Mouse (Mus musculus) embryonic facial prominence, embryonic 12.5 days (tissue): ENCODE results near the gene Osbpl5. TPM values are rescaled to one million over a fixed set of nuclear protein-coding genes. Genes with fewer than 3 reads are reported as not detected.

Source experiments
- ATAC-seq: fragments of 200-750 bp; cut with Nextera tagmentation; 2 replicates; pipeline ENCODE4 v1.8.0; 2017; ENCODE audit not compliant: insufficient number of reproducible peaks, insufficient read depth, low FRiP score, low TSS enrichment
- H3K27ac ChIP-seq: fragments of 300-500 bp; sonication (generic); 2 replicates; pipeline ENCODE4 v1.5.1; 2016; ENCODE audit warnings: mild to moderate bottlenecking
- H3K27me3 ChIP-seq: fragments of 300-500 bp; sonication (generic); 2 replicates; pipeline ENCODE4 v1.6.1; 2016; ENCODE audit warnings: mild to moderate bottlenecking, moderate library complexity
- H3K36me3 ChIP-seq: fragments of 300-500 bp; sonication (generic); 2 replicates; pipeline ENCODE4 v1.6.1; 2016; ENCODE audit warnings: mild to moderate bottlenecking
- H3K4me1 ChIP-seq: fragments of 300-500 bp; sonication (generic); 2 replicates; pipeline ENCODE4 v1.6.1; 2016
- H3K4me2 ChIP-seq: fragments of 300-500 bp; sonication (generic); replicated peaks from 2 replicates; pipeline ENCODE4 v1.6.1; 2016; ENCODE audit warnings: mild to moderate bottlenecking, moderate library complexity
- H3K4me3 ChIP-seq: fragments of 300-500 bp; sonication (generic); 2 replicates; pipeline ENCODE4 v1.5.1; 2016; ENCODE audit warnings: mild to moderate bottlenecking
- H3K9ac ChIP-seq: fragments of 300-500 bp; sonication (generic); 2 replicates; pipeline ENCODE4 v1.6.1; 2016; ENCODE audit warnings: mild to moderate bottlenecking, moderate library complexity
- H3K9me3 ChIP-seq: fragments of 300-500 bp; sonication (generic); 2 replicates; pipeline ENCODE4 v1.6.1; 2016; ENCODE audit warnings: mild to moderate bottlenecking, moderate library complexity
- whole genome bisulfite sequencing: fragments of 180-500 bp; shearing (Covaris S2); methylation state at CpG from one replicate; pipeline ENCODE4 v1.1.7; 2016; 5-methylcytosine and 5-hydroxymethylcytosine counted together
- polyA plus RNA-seq: library from polyadenylated mRNA; unstranded; fragments of >200 nt; fragmentation: Nextera tagmentation; extraction: Ambion mirVana; gene quantifications from 2 replicates; pipeline ENCODE4 v1.2.1, GENCODE M21; 2016

Osbpl5 gene
- polyA plus RNA-seq, 1 experiment from 2014 or later = 35.6 TPM

DNA sequence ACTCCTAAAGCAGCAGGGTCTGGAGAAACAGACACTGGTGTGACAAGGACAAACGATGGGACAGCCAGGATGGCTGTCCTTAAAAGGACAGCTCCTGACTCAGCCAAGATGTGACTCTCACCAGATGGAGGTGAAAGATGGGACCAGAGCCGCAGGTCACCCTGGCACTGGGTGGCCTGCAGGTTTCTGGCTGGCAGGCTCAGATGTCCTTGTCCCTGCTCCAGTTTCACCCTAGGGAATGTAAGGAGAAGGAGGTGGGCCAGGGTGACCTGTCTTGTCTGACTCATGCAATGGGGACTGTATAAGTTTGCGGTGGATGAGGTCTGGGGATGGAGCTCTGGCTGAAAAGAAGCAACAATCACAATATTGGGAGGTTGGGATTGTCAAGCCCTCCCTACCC is 4.2 kb downstream of the Osbpl5 start:
- Histone ChIP-seq H3K9me3 (no peaks in the 10 kb centered on the region), H3K9ac (no peak overlapping the region), H3K4me2 (no peak overlapping the region), H3K4me3 (no peak overlapping the region), H3K27ac (no peak overlapping the region), H3K4me1 (peaks cover 17% of the 10 kb centered on the region), H3K36me3 (no peaks in the 10 kb centered on the region), H3K27me3 (peaks cover 19% of the 10 kb centered on the region)
- 87% methylated on average over 3 of the region's 3 CpGs for WGBS
- ATAC-seq = no peak

DNA sequence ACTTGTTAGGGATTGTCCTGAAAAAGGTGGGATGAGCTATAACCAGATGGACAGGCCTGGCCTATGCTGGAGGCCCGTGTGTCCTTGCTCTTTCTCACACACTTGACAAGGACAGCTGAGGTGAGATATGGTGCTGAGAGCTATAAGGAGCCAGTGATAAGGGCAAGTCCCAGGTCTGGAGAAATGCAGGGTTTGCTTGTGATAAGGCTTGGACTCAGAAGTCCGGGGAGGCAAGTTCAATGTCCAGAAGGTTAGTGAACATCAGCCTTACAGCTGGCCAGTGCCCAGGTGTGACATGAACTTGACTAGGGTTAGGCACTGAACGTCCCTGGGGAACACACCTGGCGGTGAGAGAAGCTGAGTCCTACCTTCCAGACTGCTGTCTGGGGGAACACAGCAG is 4.7 kb downstream of the Osbpl5 start:
- H3K4me2 ChIP-seq = no peak overlapping the region
- H3K27ac ChIP-seq = no peak overlapping the region
- H3K4me3 ChIP-seq = no peak overlapping the region
- 63% methylated on average over 4 of the region's 4 CpGs for WGBS
- no peak for ATAC-seq
- no peaks in the 10 kb centered on the region for H3K36me3 ChIP-seq
- no peaks in the 10 kb centered on the region for H3K9me3 ChIP-seq
- peaks cover 19% of the 10 kb centered on the region for H3K27me3 ChIP-seq
- H3K4me1 ChIP-seq = peaks cover 13% of the 10 kb centered on the region
- H3K9ac ChIP-seq = no peak overlapping the region

DNA sequence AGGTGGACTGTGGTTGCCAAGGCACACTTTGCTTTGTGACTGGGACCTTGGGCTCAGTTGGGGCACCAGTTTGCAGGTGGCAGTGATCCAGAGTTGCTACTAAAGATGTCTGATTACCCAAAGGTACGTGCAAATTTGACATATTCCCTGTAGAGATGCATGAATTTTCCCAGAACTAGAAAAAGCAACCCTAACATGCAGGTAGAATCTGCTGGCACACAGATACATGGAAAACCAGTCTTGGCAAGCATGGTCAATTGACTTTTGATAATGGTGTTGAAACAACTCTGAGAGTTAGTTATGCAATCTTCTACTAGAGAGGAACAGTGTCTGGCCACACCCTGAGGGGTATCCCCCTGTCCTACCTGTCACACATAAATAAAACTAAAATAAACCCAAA is 5.4 kb downstream of the Osbpl5 start:
- Histone ChIP-seq H3K27me3 (peaks cover 18% of the 10 kb centered on the region), H3K4me3 (no peak overlapping the region), H3K9ac (no peak overlapping the region), H3K4me2 (no peak overlapping the region), H3K9me3 (no peaks in the 10 kb centered on the region), H3K36me3 (no peaks in the 10 kb centered on the region), H3K27ac (no peak overlapping the region), H3K4me1 (peaks cover 8% of the 10 kb centered on the region)
- 70% methylated on average over 1 of the region's 1 CpGs for WGBS
- ATAC-seq = no peak

DNA sequence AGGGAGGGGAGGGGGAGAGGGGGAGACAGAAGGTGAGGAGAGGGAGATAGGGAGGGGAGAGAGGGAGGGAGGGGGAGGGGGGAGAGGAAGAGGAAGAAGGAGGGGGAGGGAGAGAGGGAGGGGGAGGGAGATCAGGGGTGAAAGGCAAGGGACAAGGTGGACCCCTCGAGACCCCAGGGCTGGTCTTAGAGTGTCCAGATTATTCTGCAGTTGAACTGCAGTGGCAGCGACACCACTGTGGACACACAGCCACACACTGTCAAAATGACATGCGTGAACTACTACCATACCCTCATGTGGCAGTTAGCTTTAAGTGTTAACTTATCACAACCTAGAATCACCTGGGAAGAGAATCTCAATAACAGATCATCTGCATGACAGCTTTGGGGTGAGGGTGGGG is 7.7 kb downstream of the Osbpl5 start:
- H3K27ac ChIP-seq = no peak overlapping the region
- no peaks in the 10 kb centered on the region for H3K9me3 ChIP-seq
- H3K36me3 ChIP-seq = no peaks in the 10 kb centered on the region
- ATAC-seq = no peak
- WGBS = 55% methylated on average over 3 of the region's 3 CpGs
- peaks cover 7% of the 10 kb centered on the region for H3K4me1 ChIP-seq
- H3K4me2 ChIP-seq = peak overlapping the region; percentile 44; the same call in 1 of the 2 replicates
- no peak overlapping the region for H3K4me3 ChIP-seq
- H3K9ac ChIP-seq = no peak overlapping the region; the same call in 1 of the 2 replicates
- H3K27me3 ChIP-seq = no peaks in the 10 kb centered on the region

DNA sequence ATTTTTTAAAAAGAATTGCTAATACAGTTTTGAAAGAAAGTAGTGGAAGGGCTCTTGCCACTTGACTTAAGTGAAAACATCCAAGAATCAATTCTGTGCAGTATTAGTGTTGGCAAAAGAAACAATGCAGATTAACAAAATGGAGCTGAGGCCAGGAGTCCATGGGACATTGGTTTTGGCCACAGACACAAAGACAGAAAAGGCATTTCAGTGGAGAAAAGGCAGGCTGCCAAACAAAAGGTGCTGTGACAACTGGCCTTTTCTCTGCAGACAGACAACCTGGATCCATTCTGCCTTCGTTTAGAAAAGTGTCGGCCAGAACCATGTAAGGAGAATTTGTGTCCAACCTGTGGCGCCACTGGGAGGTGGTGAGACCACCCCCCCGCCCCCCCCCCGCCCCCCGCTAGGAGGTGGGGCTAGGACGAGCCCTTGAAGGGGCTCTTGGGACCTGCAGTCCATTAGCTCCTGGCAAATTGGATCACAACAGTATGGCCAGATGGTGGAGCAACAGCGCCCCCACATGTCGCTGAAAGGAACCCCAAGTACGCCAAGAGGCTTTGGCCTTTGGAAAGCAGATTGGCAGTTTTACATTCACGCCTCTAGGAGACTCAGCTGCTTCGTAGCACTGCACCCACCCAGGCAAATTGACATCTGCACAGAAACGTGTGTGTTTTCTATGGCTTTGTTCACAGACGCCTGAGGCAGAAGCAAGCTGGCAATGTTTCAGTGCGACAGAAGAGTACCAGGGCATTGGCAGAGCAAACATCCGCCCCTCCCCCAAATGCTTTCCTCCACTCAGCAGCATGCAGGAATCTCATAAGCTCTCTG is 8.5 kb downstream of the Osbpl5 start:
- H3K27ac ChIP-seq = peak overlapping the region; percentile 41; the same call in 1 of the 2 replicates
- peak overlapping the region; percentile 13; the same call in 1 of the 2 replicates for H3K4me3 ChIP-seq

DNA sequence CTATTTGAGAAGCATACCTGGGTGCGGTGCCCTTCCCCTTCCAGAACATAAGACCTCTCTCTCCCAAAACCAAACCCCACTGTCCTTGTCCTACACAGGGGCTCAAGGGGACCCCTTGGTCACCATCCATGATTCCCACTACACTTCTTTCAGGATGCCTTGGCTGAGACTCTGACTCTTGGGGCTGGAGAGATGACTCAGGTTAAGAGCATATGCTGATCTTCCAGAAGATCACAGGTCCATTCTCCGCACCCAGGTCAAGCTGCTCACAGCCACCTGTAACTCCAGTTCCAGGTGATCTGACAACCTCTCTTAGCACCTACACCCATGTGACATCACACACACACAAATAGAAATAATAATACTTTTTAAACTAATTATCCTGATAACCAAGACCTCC is 16.1 kb downstream of the Osbpl5 start:
- WGBS = 16% methylated on average over 2 of the region's 2 CpGs
- H3K27ac ChIP-seq = peak overlapping the region; percentile 59; the same call in 1 of the 2 replicates

More for the DNA sequence above, 8.5 kb downstream of the Osbpl5 start:
- H3K4me2 ChIP-seq = peak overlapping the region; percentile 44
- H3K36me3 ChIP-seq = no peaks in the 10 kb centered on the region
- no peaks in the 10 kb centered on the region for H3K27me3 ChIP-seq
- H3K9ac ChIP-seq = peak overlapping the region; percentile 40; the same call in 1 of the 2 replicates
- peak; percentile 32; the same call in 1 of the 2 replicates for ATAC-seq
- H3K9me3 ChIP-seq = no peaks in the 10 kb centered on the region
- H3K4me1 ChIP-seq = peaks cover 7% of the 10 kb centered on the region
- WGBS = 4% methylated on average over 16 of the region's 16 CpGs

DNA sequence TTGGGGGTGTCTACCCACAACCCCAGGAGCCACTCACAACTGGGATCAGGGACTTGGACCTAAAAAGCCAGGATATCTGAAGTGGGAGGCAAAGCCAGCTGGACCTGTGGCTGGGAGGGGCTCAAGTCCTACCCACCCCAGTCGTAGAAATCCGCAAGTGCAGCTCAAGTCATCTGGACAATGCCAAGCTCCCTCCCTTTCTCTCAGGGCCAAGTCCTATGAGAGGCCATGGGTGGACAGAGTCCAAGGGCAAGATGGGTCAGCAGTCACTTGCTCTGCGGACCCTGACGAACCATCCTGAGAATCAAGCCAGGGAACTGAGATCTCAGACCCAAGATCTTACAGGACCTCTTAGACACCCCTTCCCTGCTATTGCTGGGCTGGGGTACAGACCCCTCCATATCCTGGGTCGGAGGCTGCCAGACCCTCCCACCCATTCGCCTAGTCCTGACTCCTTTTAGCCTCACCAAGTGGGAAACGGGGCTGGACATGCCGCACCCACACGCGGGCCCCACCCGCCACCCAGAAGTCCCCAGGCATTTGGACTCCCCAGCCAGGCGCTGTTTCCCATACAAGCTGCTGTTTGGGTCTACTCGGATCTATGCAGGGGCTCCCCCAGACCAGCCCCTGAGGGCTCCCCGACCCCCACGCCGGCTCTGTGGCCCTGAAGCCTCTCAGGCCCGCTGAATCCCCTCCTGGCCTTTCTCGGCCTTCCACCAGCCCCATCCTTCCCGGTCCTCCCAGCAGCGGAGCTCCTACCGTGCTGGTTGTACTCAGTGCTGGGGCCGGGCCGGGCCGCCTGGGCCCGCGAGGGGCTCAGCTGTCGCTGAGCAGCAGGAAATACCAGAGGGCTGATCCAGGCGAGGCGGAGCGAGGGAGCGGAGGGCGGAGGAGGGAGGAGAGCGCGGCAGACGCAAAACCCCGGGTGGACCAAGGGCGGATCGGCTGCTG is 17.0 kb downstream of the Osbpl5 start:
- no peaks in the 10 kb centered on the region for H3K27me3 ChIP-seq
- peak; percentile 92 for ATAC-seq
- H3K4me3 ChIP-seq = peak overlapping the region; percentile 67
- peak overlapping the region; percentile 87 for H3K9ac ChIP-seq
- H3K36me3 ChIP-seq = no peaks in the 10 kb centered on the region
- H3K4me2 ChIP-seq = peak overlapping the region; percentile 78
- H3K4me1 ChIP-seq = peaks cover 24% of the 10 kb centered on the region
- H3K27ac ChIP-seq = peak overlapping the region; percentile 59
- WGBS = 3% methylated on average over 38 of the region's 38 CpGs
- no peaks in the 10 kb centered on the region for H3K9me3 ChIP-seq

More for the DNA sequence above, 16.1 kb downstream of the Osbpl5 start:
- H3K9ac ChIP-seq = peak overlapping the region; percentile 87
- no peak for ATAC-seq
- H3K36me3 ChIP-seq = no peaks in the 10 kb centered on the region
- H3K9me3 ChIP-seq = no peaks in the 10 kb centered on the region
- no peaks in the 10 kb centered on the region for H3K27me3 ChIP-seq
- peak overlapping the region; percentile 67 for H3K4me3 ChIP-seq
- peak overlapping the region; percentile 78 for H3K4me2 ChIP-seq
- peaks cover 24% of the 10 kb centered on the region for H3K4me1 ChIP-seq

DNA sequence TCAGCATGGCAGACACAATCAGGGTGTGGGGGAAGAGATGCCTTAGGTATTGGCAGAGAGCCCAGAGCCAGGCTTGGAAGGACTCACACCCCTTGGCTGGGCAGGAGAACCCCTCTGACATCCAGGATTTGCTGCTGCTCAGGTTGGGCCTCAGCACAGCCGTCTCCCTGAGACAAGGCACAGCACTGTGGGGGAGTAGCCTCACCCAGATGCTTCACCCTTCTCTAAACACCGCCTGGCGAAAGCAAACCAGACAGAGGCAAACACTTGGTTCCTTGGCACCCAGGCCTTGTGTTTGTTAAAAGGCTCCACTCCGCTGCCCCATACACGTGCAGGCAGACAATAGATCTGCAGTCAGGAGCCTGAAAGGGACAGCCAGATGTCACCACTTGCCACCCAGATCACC is 18.2 kb downstream of the Osbpl5 start:
- WGBS = 51% methylated on average over 5 of the region's 5 CpGs
- Histone ChIP-seq H3K36me3 (no peaks in the 10 kb centered on the region), H3K4me2 (peak overlapping the region; percentile 78), H3K27ac (peak overlapping the region; percentile 24; the same call in 1 of the 2 replicates), H3K9ac (peak overlapping the region; percentile 87; the same call in 1 of the 2 replicates), H3K4me1 (peaks cover 24% of the 10 kb centered on the region), H3K4me3 (peak overlapping the region; percentile 67), H3K27me3 (no peaks in the 10 kb centered on the region), H3K9me3 (no peaks in the 10 kb centered on the region)
- no peak for ATAC-seq

DNA sequence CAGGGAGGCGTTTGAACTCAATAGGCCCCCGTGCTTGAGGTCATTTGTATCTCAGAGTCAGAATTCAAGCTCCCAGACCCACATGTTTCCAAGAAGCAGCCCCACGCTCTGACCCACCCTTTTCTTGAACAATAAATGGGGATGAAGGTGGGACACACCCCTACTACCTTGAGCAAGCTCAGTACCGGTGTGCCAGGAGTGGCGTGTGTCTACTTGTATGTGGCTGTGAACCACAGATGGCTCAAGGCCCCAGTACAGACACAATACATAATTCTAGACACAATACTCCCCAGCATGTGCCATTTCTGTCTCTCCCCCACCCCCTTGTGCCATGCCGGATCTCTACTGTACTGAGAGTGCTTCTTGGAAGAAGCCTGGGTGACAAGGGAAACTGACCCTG is 18.6 kb downstream of the Osbpl5 start:
- no peaks in the 10 kb centered on the region for H3K36me3 ChIP-seq
- peak overlapping the region; percentile 67 for H3K4me3 ChIP-seq
- peaks cover 24% of the 10 kb centered on the region for H3K4me1 ChIP-seq
- no peak for ATAC-seq
- peak overlapping the region; percentile 78 for H3K4me2 ChIP-seq
- 68% methylated on average over 6 of the region's 6 CpGs for WGBS
- H3K27me3 ChIP-seq = no peaks in the 10 kb centered on the region
- H3K9me3 ChIP-seq = no peaks in the 10 kb centered on the region
- H3K9ac ChIP-seq = 0 out of 2 replicates have a peak overlapping the region, but pooled peaks have one; percentile 87
- H3K27ac ChIP-seq = no peak overlapping the region

DNA sequence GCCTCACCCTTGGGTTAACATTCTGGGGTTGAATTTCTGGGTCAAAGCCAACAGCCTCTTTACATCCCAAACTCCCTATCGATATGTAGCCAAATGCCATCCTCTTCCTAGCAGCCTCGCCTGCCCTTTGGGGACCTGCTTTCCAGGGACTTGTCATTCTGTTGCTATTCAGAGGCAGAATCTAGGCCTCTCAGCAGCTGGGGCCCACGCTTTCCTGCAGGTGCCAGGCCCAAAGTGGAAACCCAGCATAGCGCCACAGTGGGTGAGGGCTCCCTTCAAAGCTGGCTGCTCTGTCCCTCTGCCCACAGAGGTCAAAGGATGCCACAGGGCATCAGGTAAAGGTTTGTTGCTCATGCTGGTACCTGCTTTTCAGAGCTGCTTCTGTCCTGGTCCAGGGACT is 23.0 kb downstream of the Osbpl5 start:
- H3K4me1 ChIP-seq = peaks cover 11% of the 10 kb centered on the region
- no peaks in the 10 kb centered on the region for H3K36me3 ChIP-seq
- WGBS = 88% methylated on average over 4 of the region's 4 CpGs
- no peak overlapping the region for H3K9ac ChIP-seq
- ATAC-seq = no peak
- H3K4me2 ChIP-seq = no peak overlapping the region
- no peaks in the 10 kb centered on the region for H3K9me3 ChIP-seq
- no peaks in the 10 kb centered on the region for H3K27me3 ChIP-seq
- no peak overlapping the region for H3K4me3 ChIP-seq
- H3K27ac ChIP-seq = no peak overlapping the region

DNA sequence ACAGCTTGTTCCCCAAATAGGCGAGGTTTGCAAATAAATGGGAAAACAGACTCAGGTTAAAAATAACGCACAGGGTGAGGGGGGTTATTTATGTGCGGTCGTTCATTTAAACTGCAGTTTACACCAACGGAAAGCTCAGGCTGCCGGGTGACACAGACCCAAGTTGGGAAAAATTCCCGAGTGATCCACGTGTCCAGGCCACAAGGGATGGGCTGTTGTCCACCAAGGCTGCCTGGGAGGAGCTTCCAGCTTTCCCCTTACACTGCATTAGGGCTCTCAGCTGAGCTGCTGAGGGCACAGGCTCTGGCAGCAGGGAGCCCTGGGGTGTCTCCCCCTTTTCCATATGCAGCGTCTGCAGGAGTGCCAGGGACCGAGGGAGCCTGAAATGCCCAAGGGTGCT is 26.9 kb downstream of the Osbpl5 start:
- no peak overlapping the region for H3K27ac ChIP-seq
- no peak overlapping the region; the same call in 1 of the 2 replicates for H3K9ac ChIP-seq
- no peak overlapping the region for H3K4me3 ChIP-seq
- H3K27me3 ChIP-seq = no peaks in the 10 kb centered on the region
- no peaks in the 10 kb centered on the region for H3K9me3 ChIP-seq
- no peak overlapping the region for H3K4me2 ChIP-seq
- ATAC-seq = no peak
- 0 out of 2 replicates have a peak, but pooled peaks cover 5% of the 10 kb centered on the region for H3K36me3 ChIP-seq
- H3K4me1 ChIP-seq = no peaks in the 10 kb centered on the region
- 83% methylated on average over 10 of the region's 10 CpGs for WGBS
